Mouse (Mus musculus) CH12.LX (cell line): Measurements from ENCODE around the gene Olfr1061. TPM values are rescaled to one million over a fixed set of nuclear protein-coding genes. Genes with fewer than 3 reads are reported as not detected.

Source experiments
- polyA plus RNA-seq: library from polyadenylated mRNA; unstranded; fragments of >175 nt; gene quantifications from 2 replicates; pipeline ENCODE4 v1.2.1, GENCODE M21; 2012; ENCODE audit warnings: low read depth; ENCODE audit not compliant: insufficient read length
- total RNA-seq, 2 experiments: library from RNA; depleted of rRNA; stranded (reverse); fragments of 300-350 nt in 1 of 2; fragments of >200 nt in 1 of 2; gene quantifications; 2 replicates each; pipeline ENCODE4 v1.2.3; 2012 to 2014

The Olfr1061 gene
- total and polyA plus RNA-seq, 3 experiments, result not detected

Other genes starting within 250 kb of the Olfr1061 start
Only the 20 nearest of the 26 such genes appear.
- not detected in 2 replicates for gene Olfr1046, start 194.7 kb downstream of the Olfr1061 start, total RNA-seq (2012; rRNA removed)
- gene Olfr1046, start 194.7 kb downstream of the Olfr1061 start, total RNA-seq (2014; rRNA removed), result not detected in 2 replicates
- not detected in 2 replicates for gene Olfr1046, start 194.7 kb downstream of the Olfr1061 start, polyA plus RNA-seq
- not detected in 2 replicates for gene Olfr1047, start 182.6 kb downstream of the Olfr1061 start, total RNA-seq (2012; rRNA removed)
- not detected in 2 replicates for gene Olfr1047, start 182.6 kb downstream of the Olfr1061 start, total RNA-seq (2014; rRNA removed)
- not detected in 2 replicates for gene Olfr1047, start 182.6 kb downstream of the Olfr1061 start, polyA plus RNA-seq
- gene Olfr1048, start 173.8 kb downstream of the Olfr1061 start, total RNA-seq (2012; rRNA removed), result not detected in 2 replicates
- not detected in 2 replicates for gene Olfr1048, start 173.8 kb downstream of the Olfr1061 start, total RNA-seq (2014; rRNA removed)
- gene Olfr1048, start 173.8 kb downstream of the Olfr1061 start, polyA plus RNA-seq, result not detected in 2 replicates
- gene Olfr1049, start 155.7 kb downstream of the Olfr1061 start, total RNA-seq (2012; rRNA removed), result not detected in 2 replicates
- not detected in 2 replicates for gene Olfr1049, start 155.7 kb downstream of the Olfr1061 start, total RNA-seq (2014; rRNA removed)
- gene Olfr1049, start 155.7 kb downstream of the Olfr1061 start, polyA plus RNA-seq, result not detected in 2 replicates
- not detected in 2 replicates for gene Olfr1051, start 135.0 kb downstream of the Olfr1061 start, total RNA-seq (2012; rRNA removed)
- not detected in 2 replicates for gene Olfr1051, start 135.0 kb downstream of the Olfr1061 start, total RNA-seq (2014; rRNA removed)
- not detected in 2 replicates for gene Olfr1051, start 135.0 kb downstream of the Olfr1061 start, polyA plus RNA-seq
- not detected in 2 replicates for gene Olfr1052, start 121.6 kb downstream of the Olfr1061 start, total RNA-seq (2012; rRNA removed)
- not detected in 2 replicates for gene Olfr1052, start 121.6 kb downstream of the Olfr1061 start, total RNA-seq (2014; rRNA removed)
- gene Olfr1052, start 121.6 kb downstream of the Olfr1061 start, polyA plus RNA-seq, result not detected in 2 replicates
- not detected in 2 replicates for gene Olfr1053, start 98.8 kb downstream of the Olfr1061 start, total RNA-seq (2012; rRNA removed)
- not detected in 2 replicates for gene Olfr1053, start 98.8 kb downstream of the Olfr1061 start, total RNA-seq (2014; rRNA removed)
- gene Olfr1053, start 98.8 kb downstream of the Olfr1061 start, polyA plus RNA-seq, result not detected in 2 replicates
- not detected in 2 replicates for gene Olfr1054, start 78.6 kb downstream of the Olfr1061 start, total RNA-seq (2012; rRNA removed)
- not detected in 2 replicates for gene Olfr1054, start 78.6 kb downstream of the Olfr1061 start, total RNA-seq (2014; rRNA removed)
- gene Olfr1054, start 78.6 kb downstream of the Olfr1061 start, polyA plus RNA-seq, result not detected in 2 replicates
- gene Olfr1055, start 63.8 kb downstream of the Olfr1061 start, total RNA-seq (2012; rRNA removed), result 0.17 and 0.68 TPM in 2 replicates
- gene Olfr1055, start 63.8 kb downstream of the Olfr1061 start, total RNA-seq (2014; rRNA removed), result not detected in 2 replicates
- gene Olfr1055, start 63.8 kb downstream of the Olfr1061 start, polyA plus RNA-seq, result not detected in 2 replicates
- gene Olfr1056, start 51.6 kb downstream of the Olfr1061 start, total RNA-seq (2012; rRNA removed), result not detected in 2 replicates
- gene Olfr1056, start 51.6 kb downstream of the Olfr1061 start, total RNA-seq (2014; rRNA removed), result not detected in 2 replicates
- not detected in 2 replicates for gene Olfr1056, start 51.6 kb downstream of the Olfr1061 start, polyA plus RNA-seq
- not detected in 2 replicates for gene Olfr1057, start 35.7 kb downstream of the Olfr1061 start, total RNA-seq (2012; rRNA removed)
- not detected in 2 replicates for gene Olfr1057, start 35.7 kb downstream of the Olfr1061 start, total RNA-seq (2014; rRNA removed)
- gene Olfr1057, start 35.7 kb downstream of the Olfr1061 start, polyA plus RNA-seq, result not detected in 2 replicates
- not detected in 2 replicates for gene Olfr1058, start 25.5 kb downstream of the Olfr1061 start, total RNA-seq (2012; rRNA removed)
- not detected in 2 replicates for gene Olfr1058, start 25.5 kb downstream of the Olfr1061 start, total RNA-seq (2014; rRNA removed)
- gene Olfr1058, start 25.5 kb downstream of the Olfr1061 start, polyA plus RNA-seq, result not detected in 2 replicates
- gene Olfr1062, start 12.7 kb upstream of the Olfr1061 start, total RNA-seq (2012; rRNA removed), result not detected in 2 replicates
- gene Olfr1062, start 12.7 kb upstream of the Olfr1061 start, total RNA-seq (2014; rRNA removed), result not detected in 2 replicates
- gene Olfr1062, start 12.7 kb upstream of the Olfr1061 start, polyA plus RNA-seq, result 0.07 TPM in 1 of 2 replicates, not detected in the other
- gene Olfr1065, start 36.5 kb upstream of the Olfr1061 start, total RNA-seq (2012; rRNA removed), result not detected in 2 replicates
- not detected in 2 replicates for gene Olfr1065, start 36.5 kb upstream of the Olfr1061 start, total RNA-seq (2014; rRNA removed)
- not detected in 2 replicates for gene Olfr1065, start 36.5 kb upstream of the Olfr1061 start, polyA plus RNA-seq
- gene Olfr1066, start 42.2 kb upstream of the Olfr1061 start, total RNA-seq (2012; rRNA removed), result not detected in 2 replicates
- not detected in 2 replicates for gene Olfr1066, start 42.2 kb upstream of the Olfr1061 start, total RNA-seq (2014; rRNA removed)
- not detected in 2 replicates for gene Olfr1066, start 42.2 kb upstream of the Olfr1061 start, polyA plus RNA-seq
- not detected in 2 replicates for gene Olfr228, start 73.3 kb upstream of the Olfr1061 start, total RNA-seq (2012; rRNA removed)
- not detected in 2 replicates for gene Olfr228, start 73.3 kb upstream of the Olfr1061 start, total RNA-seq (2014; rRNA removed)
- gene Olfr228, start 73.3 kb upstream of the Olfr1061 start, polyA plus RNA-seq, result not detected in 2 replicates
- gene Olfr1076, start 94.4 kb upstream of the Olfr1061 start, total RNA-seq (2012; rRNA removed), result not detected in 2 replicates
- not detected in 2 replicates for gene Olfr1076, start 94.4 kb upstream of the Olfr1061 start, total RNA-seq (2014; rRNA removed)
- gene Olfr1076, start 94.4 kb upstream of the Olfr1061 start, polyA plus RNA-seq, result not detected in 2 replicates
- not detected in 2 replicates for gene Olfr1079, start 128.4 kb upstream of the Olfr1061 start, total RNA-seq (2012; rRNA removed)
- gene Olfr1079, start 128.4 kb upstream of the Olfr1061 start, total RNA-seq (2014; rRNA removed), result not detected in 2 replicates
- gene Olfr1079, start 128.4 kb upstream of the Olfr1061 start, polyA plus RNA-seq, result not detected in 2 replicates
- not detected in 2 replicates for gene Olfr1080, start 144.2 kb upstream of the Olfr1061 start, total RNA-seq (2012; rRNA removed)
- gene Olfr1080, start 144.2 kb upstream of the Olfr1061 start, total RNA-seq (2014; rRNA removed), result not detected in 2 replicates
- not detected in 2 replicates for gene Olfr1080, start 144.2 kb upstream of the Olfr1061 start, polyA plus RNA-seq
- not detected in 2 replicates for gene Olfr1082, start 184.9 kb upstream of the Olfr1061 start, total RNA-seq (2012; rRNA removed)
- gene Olfr1082, start 184.9 kb upstream of the Olfr1061 start, total RNA-seq (2014; rRNA removed), result not detected in 2 replicates
- not detected in 2 replicates for gene Olfr1082, start 184.9 kb upstream of the Olfr1061 start, polyA plus RNA-seq